Mouse (Mus musculus): ENCODE data around the gene Armt1.

Gene Armt1

GRCm38 (mm10) chr10:4432123-4432931 is at the start of gene Armt1, which contains the start of gene Rmnd1:
Gene Armt1, plus strand, starts transcription at chr10:4432467.
Gene Rmnd1, minus strand, starts transcription at chr10:4432388.
- CTCF ChIA-PET, result no interaction called here

DNA sequence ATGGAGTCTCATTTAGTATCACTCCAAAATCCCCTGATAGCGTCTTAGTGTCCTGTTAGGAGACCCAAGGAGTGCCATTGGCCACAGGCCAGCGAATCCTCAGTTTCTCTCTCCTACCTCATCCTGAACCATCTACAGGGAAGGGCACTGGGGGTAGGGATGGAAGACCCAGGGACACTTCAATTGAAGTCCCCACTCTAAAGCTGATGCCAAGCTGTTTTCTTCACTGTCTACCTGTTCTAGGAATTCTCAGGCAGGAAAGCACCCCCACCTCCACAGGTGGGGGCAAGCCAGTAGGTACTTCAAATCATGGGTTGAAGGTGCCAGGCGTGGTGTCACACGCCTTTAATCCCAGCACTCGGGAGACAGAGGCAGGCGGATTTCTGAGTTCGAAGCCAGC is 48.0 kb upstream of the Armt1 start:
- CTCF ChIA-PET, result no interaction called here

DNA sequence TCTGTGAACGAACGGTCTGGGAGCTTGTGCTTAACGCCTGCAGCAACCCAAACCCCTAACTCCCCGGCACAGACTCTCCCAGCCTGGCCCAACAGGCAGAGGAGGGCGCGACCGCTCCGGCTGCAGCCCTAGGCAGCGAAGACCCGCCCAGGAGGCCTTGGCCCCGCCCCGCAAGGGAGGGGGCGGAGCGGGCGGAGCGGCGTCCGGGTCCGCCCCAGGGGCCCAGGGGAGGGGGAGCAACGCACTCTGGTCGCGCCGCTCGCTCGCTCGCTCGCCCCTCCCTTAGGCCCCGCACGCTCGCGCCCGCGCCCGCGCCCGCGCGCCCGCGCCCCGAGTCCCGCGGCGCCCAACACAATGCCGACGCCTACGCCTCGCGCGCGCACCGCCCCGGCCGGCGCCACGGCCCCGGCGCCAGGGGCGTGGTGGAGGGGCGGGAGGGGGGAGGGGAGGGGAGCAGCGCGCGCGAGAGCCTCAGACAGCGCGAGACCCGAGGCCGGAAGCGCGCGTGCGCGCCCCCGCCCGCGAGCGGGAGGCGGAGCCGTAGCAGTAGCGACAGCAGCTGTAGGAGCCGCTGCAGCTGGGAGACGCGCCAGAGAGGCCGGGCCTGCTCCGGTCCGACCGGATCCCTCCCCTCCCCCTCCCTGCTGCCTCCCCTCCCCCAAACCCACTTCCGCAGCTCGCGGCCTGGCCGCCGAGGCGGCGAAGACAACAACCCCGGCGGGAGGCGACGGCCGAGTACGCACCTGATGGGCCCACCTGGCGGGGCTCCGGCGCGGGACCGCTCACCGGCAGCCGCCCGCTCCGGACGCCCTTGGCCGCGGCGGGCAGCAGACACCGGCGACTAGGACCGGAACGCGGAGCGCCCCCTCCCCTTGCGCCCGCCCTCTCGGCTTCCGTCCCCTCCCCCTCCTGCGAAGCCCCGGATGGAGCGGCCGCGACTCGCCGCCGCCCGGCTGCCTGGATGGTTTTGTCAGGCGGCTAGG is 45.4 kb upstream of the Armt1 start:
- CTCF ChIA-PET, result interaction anchor here (0.6 kb wide), 1 partner anchor 27 kb away, joined by 3 read pairs; no protein-coding TSS in a partner anchor

DNA sequence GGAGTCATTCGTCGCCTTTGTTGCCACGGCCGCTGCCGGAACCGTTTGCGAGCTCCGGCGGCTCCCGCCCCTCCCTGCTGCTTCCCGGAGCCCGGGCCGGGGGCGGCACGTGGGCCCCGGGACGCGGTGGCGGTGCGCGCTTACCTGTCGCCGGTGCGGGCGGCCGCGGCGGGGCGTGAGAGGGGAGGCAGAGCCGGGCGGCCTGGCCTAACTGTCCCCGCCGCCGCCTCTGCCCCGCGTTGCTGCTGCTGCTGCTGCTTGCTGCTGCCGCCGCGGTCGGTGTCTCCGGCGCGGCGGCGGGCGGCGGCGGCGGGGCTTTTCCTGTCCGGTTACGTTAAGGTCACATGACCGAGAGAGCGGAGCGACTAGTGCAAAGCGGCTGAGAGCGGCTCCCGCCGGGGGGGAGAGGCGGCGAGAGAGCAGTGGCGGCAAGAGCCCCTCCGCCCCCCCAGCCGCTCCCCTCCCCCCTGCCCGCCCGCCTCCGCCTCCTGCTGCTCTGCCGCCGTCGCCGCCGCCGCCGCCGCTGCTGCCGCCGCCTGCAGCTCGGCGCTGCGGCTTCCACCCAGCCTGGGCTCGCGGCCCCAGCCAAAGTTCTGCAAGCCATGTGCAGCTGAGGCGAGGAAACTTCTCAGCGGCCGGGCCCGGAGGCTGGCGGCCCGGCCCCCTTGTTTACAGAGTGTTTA is 44.4 kb upstream of the Armt1 start, which contains the start of gene Zbtb2:
Gene Zbtb2 (minus strand): TSS at position 408 of the 683 bp plus-strand sequence.
- CTCF ChIA-PET, result interaction anchor here (0.6 kb wide), 1 partner anchor 47 kb away, joined by 4 read pairs; no protein-coding TSS in a partner anchor

DNA sequence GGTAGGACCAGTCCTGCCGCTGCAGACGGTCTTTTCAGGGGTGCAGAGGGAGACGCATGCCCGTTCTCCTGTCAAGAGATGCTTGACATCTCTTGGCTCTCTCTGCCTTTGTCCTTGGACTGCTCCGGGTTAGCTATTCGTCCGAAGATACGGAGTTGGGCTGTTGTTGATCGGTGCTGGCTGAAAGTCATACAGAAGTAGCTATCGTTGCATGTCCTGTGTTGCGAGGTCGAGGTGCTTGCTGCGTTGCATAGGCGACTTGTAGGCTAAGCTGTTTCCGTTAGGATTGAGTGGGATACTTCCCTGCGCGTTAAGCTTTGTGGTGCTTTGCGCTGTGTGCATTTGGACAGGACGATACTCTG is 43.9 kb upstream of the Armt1 start:
- CTCF ChIA-PET, result interaction anchor here (0.6 kb wide), 1 partner anchor 48 kb away, joined by 4 read pairs; no protein-coding TSS in a partner anchor

DNA sequence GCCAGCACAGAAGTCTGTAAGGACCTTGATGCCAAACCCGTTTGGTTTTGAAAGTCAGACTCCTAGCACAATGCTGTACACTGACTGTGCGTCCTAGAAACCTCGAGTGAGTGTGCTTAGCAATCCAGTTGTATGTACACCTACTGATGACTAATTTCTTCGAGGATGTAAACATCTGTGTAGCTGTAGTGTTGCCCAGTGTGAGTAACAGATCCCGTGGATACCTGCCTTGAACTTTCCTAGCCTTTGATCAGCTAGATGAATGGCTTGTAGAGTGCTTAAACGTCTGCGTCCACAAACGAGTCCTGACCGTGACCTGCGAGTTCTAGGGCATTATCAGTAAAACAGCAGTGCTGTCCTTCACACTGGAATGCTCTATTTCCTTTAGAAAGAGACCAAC is 43.2 kb upstream of the Armt1 start:
- CTCF ChIA-PET, result no interaction called here

- CTCF ChIA-PET, result no interaction called here
Observed at GRCm38 (mm10) chr10:4389461-4390112, 42.7 kb upstream of the Armt1 start.

- CTCF ChIA-PET, result interaction anchor here (0.6 kb wide), 1 partner anchor 49 kb away, joined by 3 read pairs; no protein-coding TSS in a partner anchor
Observed at GRCm38 (mm10) chr10:4390550-4390949, 41.7 kb upstream of the Armt1 start.

DNA sequence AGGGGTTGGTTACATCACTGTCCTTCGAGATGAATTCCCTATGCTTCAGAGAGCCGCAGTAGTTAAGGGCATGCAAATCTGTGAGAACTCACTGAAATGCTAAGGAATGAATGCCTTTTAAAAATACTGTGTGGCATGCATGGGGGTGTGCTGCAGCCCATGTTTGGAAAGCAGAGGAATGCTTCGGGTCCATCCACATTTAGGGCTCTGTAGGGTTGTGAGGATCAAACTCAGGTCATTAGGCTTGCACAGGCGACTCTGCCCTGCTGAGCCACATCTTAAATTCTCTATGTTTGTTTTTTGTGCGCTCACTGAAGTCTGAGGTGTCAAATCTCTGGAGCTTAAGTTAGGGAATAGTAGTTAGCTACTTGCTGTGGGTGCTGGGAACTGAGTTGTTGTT is 41.2 kb upstream of the Armt1 start:
- CTCF ChIA-PET, result interaction anchor here (0.6 kb wide), 2 partner anchors 49 to 804 kb away, joined by 3 to 7 read pairs; no protein-coding TSS in a partner anchor

DNA sequence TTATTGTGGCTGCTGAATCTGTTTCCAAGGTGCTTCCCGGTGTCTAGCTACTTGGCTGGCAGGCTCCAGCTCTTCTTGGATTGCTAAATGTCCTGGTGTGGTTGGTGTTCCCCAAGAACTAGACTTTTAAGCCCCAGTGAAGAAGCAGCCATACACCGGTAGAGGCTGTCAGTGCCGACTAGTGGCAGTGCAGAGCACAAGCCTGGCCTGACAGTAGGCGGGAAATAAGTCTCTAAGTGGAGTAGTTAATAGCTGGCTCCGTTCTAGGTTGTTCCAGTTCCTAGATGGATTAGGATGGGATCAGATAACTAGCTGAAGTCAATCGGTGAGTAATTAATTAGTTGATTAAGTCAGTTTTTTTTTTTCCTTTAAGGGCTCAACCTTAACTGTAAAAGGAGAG is 40.4 kb upstream of the Armt1 start:
- CTCF ChIA-PET, result interaction anchor here (0.6 kb wide), 1 partner anchor 803 kb away, joined by 7 read pairs; no protein-coding TSS in a partner anchor

DNA sequence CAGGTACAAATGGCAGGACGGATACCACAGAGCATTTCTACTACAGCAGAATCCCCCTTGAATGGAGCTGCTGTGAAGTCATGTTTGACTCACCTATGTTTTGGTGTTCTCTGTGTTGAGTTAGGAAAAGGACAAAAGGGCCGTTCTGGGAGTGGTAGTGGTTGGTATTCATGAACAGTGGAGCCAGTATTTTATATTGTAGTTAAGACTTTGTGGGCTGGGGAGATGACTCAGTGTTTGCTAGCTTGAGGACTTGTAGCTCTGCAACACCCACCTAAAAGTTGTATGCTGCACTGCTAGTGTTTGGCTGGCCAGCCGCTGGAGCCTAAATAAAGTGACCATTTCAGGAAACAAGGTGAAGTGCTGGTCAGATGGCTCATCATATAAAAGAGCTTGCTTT is 36.9 kb upstream of the Armt1 start:
- CTCF ChIA-PET, result interaction anchor here (0.9 kb wide), 1 partner anchor 10 kb away, joined by 5 read pairs; no protein-coding TSS in a partner anchor

GRCm38 (mm10) chr10:4398058-4398457 is 34.2 kb upstream of the Armt1 start:
- CTCF ChIA-PET, result interaction anchor here (0.5 to 0.6 kb wide), 3 partner anchors 44 to 128 kb away, joined by 3 to 4 read pairs (median 3); no protein-coding TSS in a partner anchor

DNA sequence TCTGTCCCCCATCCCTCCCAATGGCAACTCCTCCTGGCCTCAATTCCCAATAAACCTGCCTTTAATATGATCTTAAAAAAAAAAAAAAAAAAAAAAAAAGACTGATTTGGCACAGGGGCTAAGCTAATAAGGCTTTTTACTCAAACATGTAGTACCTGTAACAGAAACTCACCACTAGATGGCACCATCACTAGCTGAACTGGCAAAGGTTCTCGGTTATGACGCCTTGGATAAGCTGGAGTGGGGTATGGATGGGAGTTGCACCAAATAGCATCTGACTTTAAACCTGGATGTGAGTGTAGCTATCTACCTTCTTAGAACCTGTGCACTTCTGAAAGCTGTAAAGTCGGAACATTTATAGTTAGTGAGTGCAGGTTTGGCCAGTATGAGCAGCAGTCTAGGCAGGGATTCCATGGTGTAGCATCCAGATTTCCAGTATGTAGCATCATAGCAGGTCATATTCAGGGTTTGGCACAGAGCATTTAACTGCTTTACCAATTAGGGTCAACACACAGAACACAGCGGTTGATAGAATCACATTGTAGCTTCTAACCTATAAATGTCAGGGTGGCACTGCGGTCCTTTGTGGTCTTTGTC is 27.3 kb upstream of the Armt1 start:
- CTCF ChIA-PET, result interaction anchor here (0.6 to 0.9 kb wide), 2 partner anchors 10 to 88 kb away, joined by 3 to 5 read pairs; no protein-coding TSS in a partner anchor

DNA sequence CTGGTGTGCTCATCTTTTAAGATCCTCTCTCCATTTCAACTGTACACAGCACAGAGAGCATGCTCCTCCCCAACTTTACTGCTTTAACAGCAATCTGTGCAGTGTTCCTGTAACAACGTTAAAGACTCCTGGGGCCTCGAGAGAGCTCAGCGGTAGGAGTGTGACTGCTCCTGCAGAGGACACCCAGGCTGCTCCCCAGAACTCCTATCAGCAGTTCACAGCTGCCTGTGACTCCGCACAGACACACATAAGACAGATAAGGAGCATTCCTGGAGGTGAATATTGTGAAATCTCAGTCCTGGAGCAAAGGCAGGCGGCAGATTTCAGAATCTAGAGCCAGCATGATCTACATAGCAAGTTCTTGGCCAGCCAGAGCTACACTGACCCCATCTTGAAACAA is 26.8 kb upstream of the Armt1 start:
- CTCF ChIA-PET, result interaction anchor here (0.6 to 0.9 kb wide), 3 partner anchors 10 to 89 kb away, joined by 3 to 12 read pairs (median 5); no protein-coding TSS in a partner anchor

DNA sequence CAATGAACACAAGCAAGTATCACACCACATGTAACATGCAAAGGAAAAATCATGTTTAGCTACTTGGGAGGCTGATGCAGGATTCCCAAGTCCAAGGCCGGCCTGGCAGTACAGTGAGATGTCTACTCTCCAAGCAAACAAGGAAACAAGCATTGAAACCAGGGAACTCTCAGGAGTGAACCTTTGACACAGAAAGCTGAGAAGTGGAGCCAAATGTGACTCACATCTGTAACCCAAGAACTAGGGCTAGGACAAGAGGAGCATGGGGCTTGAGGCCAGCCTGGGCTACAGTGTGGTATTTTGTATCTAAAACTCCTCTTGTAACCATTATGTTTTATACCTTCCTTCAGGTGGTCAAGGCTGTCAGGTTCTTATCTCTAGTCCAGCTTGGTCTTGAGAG is 25.1 kb upstream of the Armt1 start:
- CTCF ChIA-PET, result interaction anchor here (1.0 kb wide), 1 partner anchor 8 kb away, joined by 3 read pairs; no protein-coding TSS in a partner anchor

GRCm38 (mm10) chr10:4425245-4425644 is 7.0 kb upstream of the Armt1 start:
- CTCF ChIA-PET, result interaction anchor here (1.1 kb wide), 1 partner anchor 663 kb away, joined by 3 read pairs; no protein-coding TSS in a partner anchor

DNA sequence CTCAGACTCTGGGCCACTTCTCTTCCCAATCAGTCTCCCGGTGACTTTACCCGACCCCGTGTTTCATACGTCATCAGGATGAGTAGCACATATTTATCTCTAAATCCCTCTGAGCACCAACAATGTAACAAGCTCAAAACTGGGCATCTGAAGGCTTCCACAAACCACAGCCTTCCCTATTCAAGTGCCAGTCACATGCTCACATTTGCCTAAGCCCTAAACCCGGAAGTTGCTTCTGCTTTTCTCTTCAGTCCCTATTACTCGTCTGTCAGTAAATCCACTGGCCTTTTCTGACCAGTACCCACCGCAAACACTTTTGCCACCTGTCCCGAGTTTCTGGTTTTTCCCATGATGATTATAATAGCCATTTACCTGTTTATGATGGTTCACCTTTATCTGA is 1.9 kb upstream of the Armt1 start:
- CTCF ChIA-PET, result no interaction called here

GRCm38 (mm10) chr10:4430826-4431225 is 1.4 kb upstream of the Armt1 start:
- CTCF ChIA-PET, result no interaction called here

DNA sequence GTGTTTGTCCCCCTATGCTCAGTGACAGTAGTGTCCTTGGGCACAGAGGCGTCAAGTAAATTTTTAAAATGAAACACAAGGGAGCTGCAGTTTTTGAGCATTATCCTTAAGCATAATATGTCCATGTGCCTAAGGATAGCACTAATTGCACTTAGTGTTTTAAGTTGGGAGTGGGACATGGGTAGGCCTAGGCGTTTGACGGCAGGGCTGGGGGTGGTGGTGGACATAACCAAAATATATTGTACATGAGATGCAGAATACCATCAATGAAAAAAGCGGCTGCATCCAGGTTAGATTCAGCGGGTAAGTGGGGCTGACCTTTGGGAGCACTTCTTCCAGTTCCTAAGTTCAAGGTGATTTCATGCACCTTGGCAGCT is 533 bp upstream of the Armt1 start:
- CTCF ChIA-PET, result no interaction called here
